ENCODE assay signal across 28 mouse cellular contexts in genomic region chr2:149195736-149196135, GRCm38 (mm10).
DNase-seq lines count a peak whose midpoint lies in the region; ATAC-seq and TF ChIP-seq lines count a peak whose summit lies in the region.
"Had no signal": no experiment of that assay in that cellular context is flagged by ENCODE, and none has a peak within 500 bp of the region (broad histone marks: within the 10 kb centered on the region; RNA-seq: fewer than 3 reads in every experiment).

No protein-coding gene starts in this region.

- peak; percentile 0 for DNase-seq in lung, embryonic 14.5 days
- DNase-seq in lung, adult 18-20 months: no peak
- DNase-seq in R1 (ENCODE audit: low read depth, low spot score) (peak; percentile 25), MN1 (ENCODE audit: low spot score) (no peak)
- no peak for DNase-seq in right cerebral cortex, postnatal 25 days
- DNase-seq in gastrocnemius, postnatal 25 days: no peak
- DNase-seq: adrenal gland, adult 8-10 months; cerebellum, adult 9-10 months; cerebellum, postnatal 36 days; forebrain, postnatal 0 days; gastrocnemius, postnatal 10 days; heart, postnatal 14 days; kidney, adult 2 months; kidney, postnatal 36 days; liver, embryonic 13.5 days; lung, adult 2 months; lung, postnatal 14 days; spleen, adult 18-20 months; thymus, adult 18-20 months; thymus, postnatal 36 days had no signal

- no peak overlapping the region for H3K9ac ChIP-seq in lung, embryonic 14.5 days
- H3K9ac ChIP-seq: forebrain, postnatal 0 days; intestine, embryonic 15.5 days; limb, embryonic 13.5 days; liver, embryonic 13.5 days; midbrain, embryonic 15.5 days had no signal

- no peak for ATAC-seq in lung, embryonic 14.5 days (ENCODE audit: insufficient read depth)
- ATAC-seq: forebrain, postnatal 0 days; hindbrain, embryonic 16.5 days; intestine, embryonic 15.5 days; midbrain, embryonic 15.5 days had no signal

- no peak overlapping the region for H3K27ac ChIP-seq in lung, embryonic 14.5 days (ENCODE audit: low read depth)
- H3K27ac ChIP-seq: hindbrain, embryonic 10.5 days; intestine, embryonic 15.5 days; limb, embryonic 13.5 days; liver, embryonic 13.5 days; midbrain, embryonic 15.5 days; stomach, postnatal 0 days had no signal

- H3K4me1 ChIP-seq in lung, embryonic 14.5 days (ENCODE audit: insufficient read depth): no peaks in the 10 kb centered on the region
- H3K4me1 ChIP-seq in E14TG2a.4 (replicated peaks; ENCODE audit: low read depth, low read length): no peaks in the 10 kb centered on the region
- H3K4me1 ChIP-seq: hindbrain, embryonic 10.5 days; intestine, embryonic 15.5 days; limb, embryonic 13.5 days; liver, embryonic 13.5 days; midbrain, embryonic 15.5 days had no signal

- H3K9me3 ChIP-seq in lung, embryonic 14.5 days (ENCODE audit: low read depth, low read length): no peaks in the 10 kb centered on the region
- H3K9me3 ChIP-seq in E14TG2a.4 (ENCODE audit: low read length): no peaks in the 10 kb centered on the region
- H3K9me3 ChIP-seq: hindbrain, embryonic 10.5 days; intestine, embryonic 15.5 days; limb, embryonic 13.5 days; liver, embryonic 13.5 days had no signal

- no peaks in the 10 kb centered on the region for H3K27me3 ChIP-seq in lung, embryonic 14.5 days (ENCODE audit: insufficient read depth, low read length)
- H3K27me3 ChIP-seq in E14TG2a.4 (ENCODE audit: insufficient read depth, low read length): no peaks in the 10 kb centered on the region
- H3K27me3 ChIP-seq: intestine, embryonic 15.5 days; limb, embryonic 13.5 days; liver, embryonic 13.5 days; midbrain, embryonic 15.5 days had no signal

- 68% methylated on average over 1 of the region's 1 CpGs for WGBS in lung, embryonic 14.5 days

- H3K36me3 ChIP-seq in lung, embryonic 14.5 days (ENCODE audit: insufficient read depth): no peaks in the 10 kb centered on the region
- H3K36me3 ChIP-seq in E14TG2a.4 (ENCODE audit: insufficient read depth, low read length): no peaks in the 10 kb centered on the region
- H3K36me3 ChIP-seq: hindbrain, embryonic 10.5 days; intestine, embryonic 15.5 days; limb, embryonic 13.5 days; liver, embryonic 13.5 days; midbrain, embryonic 15.5 days had no signal

- no peak for TF ChIP-seq CTCF in lung, embryonic 14.5 days (IDR thresholded peaks at IDR 0.05; ENCODE audit: low read depth)
- TF ChIP-seq CTCF in E14TG2a.4 (conservative IDR thresholded peaks at IDR 0.05; ENCODE audit: low read length): peak; percentile 47

- H3K4me2 ChIP-seq in lung, embryonic 14.5 days: no peak overlapping the region
- H3K4me2 ChIP-seq: intestine, embryonic 15.5 days; limb, embryonic 13.5 days; liver, embryonic 13.5 days; midbrain, embryonic 15.5 days had no signal

- H3K4me3 ChIP-seq in lung, embryonic 14.5 days (ENCODE audit: low read depth, low read length): no peak overlapping the region
- H3K4me3 ChIP-seq in E14TG2a.4 (replicated peaks; ENCODE audit: low read length): no peak overlapping the region
- H3K4me3 ChIP-seq: erythroblast, embryonic 14.5 days; hindbrain, embryonic 10.5 days; intestine, embryonic 15.5 days; limb, embryonic 13.5 days; liver, embryonic 13.5 days; midbrain, embryonic 15.5 days had no signal

Comparison
In these comparisons a context has a peak if more than half of its experiments do, and no peak if none do; other contexts are left out.
1. DNase-seq: peak in lung, embryonic 14.5 days (single experiment) and R1 (single experiment); none in lung, adult 18-20 months (0 of 2), right cerebral cortex, postnatal 25 days (single experiment), gastrocnemius, postnatal 25 days (single experiment) and MN1 (single experiment).